Mouse (Mus musculus): Measurements from ENCODE around the gene Ppp1ca. TPM values are rescaled to one million over a fixed set of nuclear protein-coding genes. Genes with fewer than 3 reads are reported as not detected.

Gene Ppp1ca
- polyA plus RNA-seq (2015; fragmentation: Nextera tagmentation; extraction: Ambion mirVana) = 589 and 681 TPM in 2 replicates

DNA sequence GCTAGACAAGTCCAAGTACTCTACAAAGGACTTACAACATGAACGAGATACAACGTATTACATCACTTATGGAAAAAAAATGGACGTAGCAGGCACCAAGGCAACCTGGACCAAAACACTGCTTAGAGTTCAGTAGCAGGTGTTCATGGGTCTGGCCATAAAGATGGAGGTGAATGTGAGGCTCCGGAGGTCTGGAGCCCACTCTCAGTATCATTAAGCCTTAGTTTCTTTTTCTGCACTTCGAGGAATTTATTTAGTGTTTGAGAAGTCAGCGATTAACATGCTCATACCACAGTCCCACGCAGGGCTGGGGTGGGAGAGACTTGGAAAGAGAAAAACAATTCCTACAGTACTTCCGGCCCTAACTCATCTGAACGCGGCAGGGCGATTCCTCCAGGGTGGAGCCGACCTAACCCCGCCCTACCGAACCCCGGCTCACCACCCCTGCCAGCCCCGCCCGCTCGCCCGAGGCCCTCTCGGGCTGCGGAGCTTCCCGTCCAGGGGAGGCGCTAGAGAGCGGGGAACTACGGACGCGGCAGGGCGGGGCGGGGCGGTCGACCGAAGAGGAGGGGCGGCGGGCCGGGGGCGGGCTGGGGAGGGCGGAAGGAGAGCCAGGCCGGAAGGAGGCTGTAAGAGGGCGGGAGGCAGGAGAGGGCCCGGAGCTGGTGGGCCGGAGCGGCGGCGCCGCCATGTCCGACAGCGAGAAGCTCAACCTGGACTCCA, at the start of gene Ppp1ca:
Ppp1ca (plus strand) TSS at position 538 of the 723 bp plus-strand sequence.
- 4% methylated on average over 45 of the region's 47 CpGs for WGBS
- no peaks in the 10 kb centered on the region for H3K27me3 ChIP-seq (replicated peaks)
- H3K4me2 ChIP-seq = peak within 1 kb of the TSS; percentile 93
- H3K9me3 ChIP-seq (replicated peaks) = no peaks in the 10 kb centered on the region
- H3K4me3 ChIP-seq (replicated peaks) = peak within 1 kb of the TSS; percentile 97
- H3K4me1 ChIP-seq = peaks cover 48% of the 10 kb centered on the region
- H3K36me3 ChIP-seq = peaks cover 34% of the 10 kb centered on the region
- peak within 1 kb of the TSS; percentile 94 for H3K27ac ChIP-seq (replicated peaks)
- H3K9ac ChIP-seq (replicated peaks) = peak within 1 kb of the TSS; percentile 99
- peak; percentile 92 for ATAC-seq (ENCODE audit: low FRiP score)

DNA sequence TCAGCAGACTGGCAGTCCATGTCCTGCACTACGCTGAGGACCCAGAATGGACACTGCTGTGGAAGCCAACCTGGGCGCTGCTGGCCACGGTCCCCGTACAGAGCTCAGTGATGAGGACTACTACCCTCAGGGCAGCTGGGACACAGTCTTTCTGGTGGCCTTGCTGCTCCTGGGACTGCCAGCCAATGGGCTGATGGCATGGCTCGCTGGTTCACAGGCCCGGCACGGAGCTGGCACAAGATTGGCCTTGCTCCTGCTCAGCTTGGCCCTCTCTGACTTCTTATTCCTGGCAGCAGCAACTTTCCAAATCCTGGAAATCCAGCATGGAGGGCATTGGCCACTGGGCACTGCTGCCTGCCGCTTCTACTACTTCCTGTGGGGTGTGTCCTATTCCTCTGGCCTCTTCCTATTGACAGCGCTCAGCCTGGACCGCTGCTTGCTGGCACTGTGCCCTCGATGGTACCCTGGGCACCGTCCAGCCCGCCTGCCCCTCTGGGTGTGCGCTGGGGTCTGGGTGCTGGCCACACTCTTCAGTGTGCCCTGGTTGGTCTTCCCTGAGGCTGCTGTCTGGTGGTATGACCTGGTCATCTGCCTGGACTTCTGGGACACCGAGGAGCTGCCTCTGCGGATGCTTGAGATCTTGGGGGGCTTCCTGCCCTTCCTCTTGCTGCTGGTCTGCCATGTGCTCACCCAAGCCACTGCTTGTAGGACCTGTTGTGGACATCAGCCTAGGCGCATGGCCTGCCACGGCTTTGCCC, 49.3 kb upstream of the Ppp1ca start:
- H3K27ac ChIP-seq (replicated peaks) = no peak overlapping the region
- peaks cover 7% of the 10 kb centered on the region for H3K4me1 ChIP-seq
- no peak for ATAC-seq (ENCODE audit: low FRiP score)
- H3K4me2 ChIP-seq = no peak overlapping the region
- no peaks in the 10 kb centered on the region for H3K36me3 ChIP-seq
- no peaks in the 10 kb centered on the region for H3K27me3 ChIP-seq (replicated peaks)
- no peak overlapping the region for H3K4me3 ChIP-seq (replicated peaks)
- H3K9me3 ChIP-seq (replicated peaks) = no peaks in the 10 kb centered on the region
- WGBS = 92% methylated on average over 18 of the region's 18 CpGs
- no peak overlapping the region for H3K9ac ChIP-seq (replicated peaks)

DNA sequence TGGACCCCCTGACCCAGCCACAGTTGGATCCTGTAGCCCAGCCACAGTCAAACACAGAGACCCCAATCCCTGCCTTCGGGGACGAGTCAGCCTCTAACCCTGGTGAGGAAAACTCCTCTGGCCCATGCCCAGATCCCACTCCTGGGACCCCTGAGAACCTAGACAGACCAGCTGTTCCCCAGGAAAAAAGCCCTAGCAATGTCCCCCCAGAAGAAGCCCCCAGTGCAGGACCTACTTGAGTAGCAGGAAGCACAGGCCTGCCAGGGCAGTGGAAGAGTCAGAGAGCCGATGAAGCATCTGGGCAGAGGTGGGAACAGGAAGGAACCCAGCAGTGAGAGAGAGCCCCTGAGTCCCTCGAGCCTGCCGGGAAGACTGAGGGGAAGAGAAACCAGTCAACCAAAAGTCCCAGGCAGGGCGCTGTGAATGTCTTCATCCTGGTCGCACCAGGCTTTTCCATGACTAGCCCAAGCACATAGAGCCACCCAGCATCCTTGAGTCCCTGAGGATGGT, 48.1 kb upstream of the Ppp1ca start, which contains the start of gene Cabp4:
Cabp4 (minus strand) TSS at position 275 of the 510 bp plus-strand sequence.
- Histone ChIP-seq H3K4me2 (no peak within 1 kb of the TSS), H3K27me3 (replicated peaks) (no peaks in the 10 kb centered on the region), H3K9ac (replicated peaks) (no peak within 1 kb of the TSS), H3K27ac (replicated peaks) (no peak within 1 kb of the TSS), H3K4me1 (peaks cover 14% of the 10 kb centered on the region), H3K4me3 (replicated peaks) (no peak within 1 kb of the TSS), H3K36me3 (no peaks in the 10 kb centered on the region), H3K9me3 (replicated peaks) (no peaks in the 10 kb centered on the region)
- WGBS = 82% methylated on average over 7 of the region's 7 CpGs
- no peak for ATAC-seq (ENCODE audit: low FRiP score)

DNA sequence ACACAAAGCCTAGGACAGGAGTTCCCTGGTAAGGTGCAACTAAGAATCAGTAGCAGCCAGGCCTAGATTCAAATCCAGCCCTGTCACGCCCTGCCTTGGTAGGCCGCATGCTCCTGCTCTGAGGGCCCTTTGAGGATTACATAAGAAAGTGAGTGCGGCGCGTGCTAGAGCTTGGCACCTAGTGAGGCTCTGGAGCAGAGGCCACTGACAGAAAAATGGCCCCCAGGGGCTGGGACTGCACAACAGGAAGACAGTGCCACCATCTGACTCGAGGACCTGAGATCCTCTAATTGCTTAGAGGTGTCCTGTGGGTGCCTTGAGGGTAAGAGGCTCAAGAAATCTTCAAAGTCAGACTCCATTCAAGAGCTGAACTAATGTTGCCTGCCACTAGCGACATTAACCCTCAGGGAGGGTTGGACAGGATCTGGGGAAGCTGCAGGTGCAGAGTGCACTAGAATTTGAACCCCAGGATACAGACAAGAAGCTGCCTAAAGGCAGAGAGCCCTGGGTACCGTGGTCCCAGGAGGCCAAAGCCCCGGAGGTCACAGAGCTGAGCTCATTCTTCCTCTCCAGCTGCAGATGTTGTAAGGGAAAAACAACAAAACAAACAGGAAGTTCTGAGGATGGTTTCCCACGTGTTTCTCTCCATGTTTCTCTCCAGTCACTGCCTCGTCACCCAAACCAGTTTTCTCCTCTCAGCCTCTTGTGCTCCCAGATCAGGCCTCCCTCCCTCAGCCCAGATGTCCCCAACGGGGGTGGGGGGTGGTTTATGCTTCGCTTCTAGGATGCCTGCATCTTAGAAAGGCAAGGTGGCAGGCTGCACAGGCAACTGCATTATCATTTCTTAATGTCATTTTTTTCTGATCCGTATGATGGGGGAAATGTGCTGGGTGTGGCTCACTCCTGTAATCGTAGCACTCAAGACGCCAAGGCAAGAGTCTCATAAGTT, 47.0 kb upstream of the Ppp1ca start:
- no peak for ATAC-seq (ENCODE audit: low FRiP score)
- no peak overlapping the region for H3K9ac ChIP-seq (replicated peaks)
- H3K4me3 ChIP-seq (replicated peaks) = no peak overlapping the region
- no peaks in the 10 kb centered on the region for H3K36me3 ChIP-seq
- no peak overlapping the region for H3K4me2 ChIP-seq
- no peaks in the 10 kb centered on the region for H3K9me3 ChIP-seq (replicated peaks)
- H3K27ac ChIP-seq (replicated peaks) = no peak overlapping the region
- 86% methylated on average over 16 of the region's 16 CpGs for WGBS
- no peaks in the 10 kb centered on the region for H3K27me3 ChIP-seq (replicated peaks)
- H3K4me1 ChIP-seq = peaks cover 18% of the 10 kb centered on the region

DNA sequence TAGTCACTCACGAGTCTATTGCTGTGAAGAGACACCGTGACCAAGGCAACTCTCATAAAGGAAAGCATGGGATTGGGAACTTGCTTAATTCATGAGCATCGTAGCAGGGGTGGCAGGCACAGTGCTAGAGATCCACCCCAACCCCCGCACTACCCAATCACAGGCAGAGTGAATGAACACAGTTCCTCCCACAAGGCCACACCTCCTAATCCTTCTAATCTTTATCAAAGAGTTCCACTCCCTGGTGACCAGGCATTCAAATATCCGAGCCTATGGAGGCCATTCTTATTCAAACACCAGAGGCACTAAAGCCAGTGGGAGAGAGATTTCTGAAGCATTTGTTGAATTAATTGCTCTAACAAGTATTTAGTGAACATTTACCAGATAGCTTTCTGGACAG, 45.9 kb upstream of the Ppp1ca start:
- no peak overlapping the region for H3K4me3 ChIP-seq (replicated peaks)
- no peaks in the 10 kb centered on the region for H3K27me3 ChIP-seq (replicated peaks)
- no peak overlapping the region for H3K9ac ChIP-seq (replicated peaks)
- no peaks in the 10 kb centered on the region for H3K9me3 ChIP-seq (replicated peaks)
- no peak overlapping the region for H3K27ac ChIP-seq (replicated peaks)
- H3K4me2 ChIP-seq = no peak overlapping the region
- H3K4me1 ChIP-seq = peaks cover 29% of the 10 kb centered on the region
- 91% methylated on average over 5 of the region's 5 CpGs for WGBS
- no peak for ATAC-seq (ENCODE audit: low FRiP score)
- H3K36me3 ChIP-seq = peaks cover 9% of the 10 kb centered on the region; the same call in 1 of the 2 replicates

DNA sequence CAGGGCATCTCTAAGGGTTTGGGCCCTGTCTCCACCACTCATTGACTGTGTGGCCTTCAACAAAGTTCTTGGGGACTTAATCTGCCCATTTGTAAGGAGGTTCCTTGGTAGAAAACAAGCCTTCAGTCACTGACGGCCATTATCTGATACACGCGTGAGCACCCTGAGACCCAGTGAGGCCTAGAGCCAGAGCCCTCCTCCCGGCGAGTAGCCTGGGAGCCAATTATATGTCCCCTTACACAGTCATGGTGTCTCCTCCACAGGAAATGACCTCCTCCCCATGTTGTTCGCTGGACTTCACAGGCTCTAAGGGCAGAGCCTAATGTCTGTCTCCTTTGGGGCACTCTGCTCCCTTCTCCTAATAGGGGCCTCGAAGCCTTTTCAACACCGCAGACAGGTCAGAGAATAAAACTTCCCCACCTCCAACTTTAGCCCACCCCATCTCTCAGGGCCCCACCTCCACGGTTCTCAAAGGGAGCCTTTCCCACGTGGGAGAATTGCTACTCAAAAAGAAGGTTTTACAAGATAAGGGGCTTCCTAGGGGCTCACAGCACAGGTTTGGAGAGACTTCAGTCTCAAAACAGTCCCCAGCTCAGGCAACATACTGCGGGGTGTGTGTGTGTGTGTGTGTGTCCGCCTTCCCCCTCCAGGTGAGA, 45.4 kb upstream of the Ppp1ca start:
- 62% methylated on average over 12 of the region's 12 CpGs for WGBS

DNA sequence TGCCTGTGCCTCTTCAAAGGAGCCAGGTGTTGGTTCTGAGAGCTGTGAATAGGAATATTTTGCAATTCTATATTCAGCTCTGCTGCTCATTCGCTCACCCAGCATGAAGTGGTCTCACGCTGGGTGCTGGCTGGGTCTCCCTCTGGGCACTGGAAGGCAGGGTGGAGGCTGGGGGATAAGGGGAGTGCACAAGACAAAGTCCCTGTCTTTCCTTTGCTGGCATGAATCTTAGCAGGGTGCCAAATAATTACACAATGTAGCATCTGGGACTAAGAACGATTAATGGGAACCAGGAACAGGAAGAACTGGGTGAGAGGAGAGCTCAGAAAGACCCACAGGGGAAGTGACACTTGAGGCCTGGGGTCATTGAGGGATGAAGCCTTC, 44.9 kb upstream of the Ppp1ca start:
- peaks cover 13% of the 10 kb centered on the region; the same call in 1 of the 2 replicates for H3K36me3 ChIP-seq
- H3K27ac ChIP-seq (replicated peaks) = 0 out of 2 replicates have a peak overlapping the region, but pooled peaks have one; percentile 78
- ATAC-seq (ENCODE audit: low FRiP score) = no peak
- 52% methylated on average over 3 of the region's 3 CpGs for WGBS
- H3K4me3 ChIP-seq (replicated peaks) = no peak overlapping the region
- peaks cover 32% of the 10 kb centered on the region for H3K4me1 ChIP-seq
- no peak overlapping the region for H3K9ac ChIP-seq (replicated peaks)
- no peaks in the 10 kb centered on the region for H3K27me3 ChIP-seq (replicated peaks)
- no peaks in the 10 kb centered on the region for H3K9me3 ChIP-seq (replicated peaks)
- H3K4me2 ChIP-seq = no peak overlapping the region

More for the DNA sequence above, 45.4 kb upstream of the Ppp1ca start:
- H3K9me3 ChIP-seq (replicated peaks) = no peaks in the 10 kb centered on the region
- peaks cover 32% of the 10 kb centered on the region for H3K4me1 ChIP-seq
- no peak overlapping the region for H3K4me3 ChIP-seq (replicated peaks)
- H3K4me2 ChIP-seq = no peak overlapping the region
- no peak overlapping the region for H3K27ac ChIP-seq (replicated peaks)
- peaks cover 11% of the 10 kb centered on the region; the same call in 1 of the 2 replicates for H3K36me3 ChIP-seq
- H3K9ac ChIP-seq (replicated peaks) = no peak overlapping the region
- no peaks in the 10 kb centered on the region for H3K27me3 ChIP-seq (replicated peaks)
- ATAC-seq (ENCODE audit: low FRiP score) = no peak

DNA sequence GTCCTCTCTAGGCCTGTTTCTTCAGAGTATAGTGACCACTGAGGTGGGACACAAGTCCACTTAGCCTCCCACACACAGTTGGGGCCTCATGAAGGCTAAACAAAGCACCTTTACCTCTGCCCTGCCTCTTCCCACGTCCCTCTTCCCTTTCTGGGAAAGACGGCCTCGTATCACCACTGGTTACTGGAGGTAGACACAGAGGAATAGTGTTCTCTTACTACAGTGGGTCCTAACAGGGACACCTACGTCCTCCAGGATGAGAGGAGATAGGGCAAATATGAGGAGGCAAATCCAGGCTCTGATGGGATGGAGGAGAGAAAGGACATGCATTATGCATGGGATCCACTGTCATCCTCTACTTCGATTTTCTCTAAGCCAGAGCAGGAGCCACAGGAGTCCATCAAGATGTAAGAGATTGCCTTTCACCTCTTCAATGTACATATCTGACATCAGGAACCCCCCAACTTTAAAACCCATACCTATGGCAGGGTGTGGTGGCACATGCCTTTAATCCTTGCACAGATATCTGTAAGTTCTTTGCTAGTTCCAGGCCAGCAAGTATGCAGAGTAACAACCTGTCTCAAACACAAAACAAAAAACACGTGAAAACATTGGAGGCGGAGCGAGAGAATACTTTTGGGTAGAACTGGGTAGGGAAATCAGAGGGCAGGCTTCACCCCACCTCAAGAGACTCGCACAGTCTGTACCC, 43.9 kb upstream of the Ppp1ca start:
- Histone ChIP-seq H3K27me3 (replicated peaks) (no peaks in the 10 kb centered on the region), H3K27ac (replicated peaks) (peak overlapping the region; percentile 78), H3K9ac (replicated peaks) (peak overlapping the region; percentile 86), H3K36me3 (peaks cover 14% of the 10 kb centered on the region; the same call in 1 of the 2 replicates), H3K4me1 (peaks cover 32% of the 10 kb centered on the region), H3K4me3 (replicated peaks) (peak overlapping the region; percentile 83), H3K4me2 (peak overlapping the region; percentile 89), H3K9me3 (replicated peaks) (no peaks in the 10 kb centered on the region)
- ATAC-seq (ENCODE audit: low FRiP score) = peak; percentile 15; the same call in 1 of the 2 replicates
- 37% methylated on average over 9 of the region's 9 CpGs for WGBS

DNA sequence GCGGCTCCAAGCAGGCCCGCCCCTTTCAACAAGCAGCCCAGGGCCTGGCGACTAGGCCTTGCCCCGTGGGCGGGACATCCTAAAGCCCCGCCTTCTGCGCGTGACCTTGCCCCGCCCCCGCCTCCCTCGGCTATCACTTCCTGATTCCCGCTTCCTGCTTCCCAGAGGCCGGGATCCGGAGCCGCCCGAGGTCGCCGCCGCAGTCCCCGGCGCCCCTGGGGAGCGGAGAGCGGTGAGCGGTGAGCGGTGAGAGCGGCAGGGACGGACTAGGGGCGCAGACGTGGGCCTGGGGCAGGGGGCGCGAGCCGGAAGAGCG, 43.4 kb upstream of the Ppp1ca start, which contains the start of gene Coro1b:
Coro1b (plus strand) TSS at position 129 of the 316 bp plus-strand sequence.
- Histone ChIP-seq H3K9me3 (replicated peaks) (no peaks in the 10 kb centered on the region), H3K9ac (replicated peaks) (peak within 1 kb of the TSS; percentile 86), H3K4me3 (replicated peaks) (peak within 1 kb of the TSS; percentile 83), H3K27ac (replicated peaks) (peak within 1 kb of the TSS; percentile 78), H3K27me3 (replicated peaks) (no peaks in the 10 kb centered on the region), H3K36me3 (peaks cover 17% of the 10 kb centered on the region; the same call in 1 of the 2 replicates), H3K4me1 (peaks cover 32% of the 10 kb centered on the region), H3K4me2 (peak within 1 kb of the TSS; percentile 89)
- peak; percentile 95 for ATAC-seq (ENCODE audit: low FRiP score)
- under 1% methylated on average over 30 of the region's 33 CpGs for WGBS

DNA sequence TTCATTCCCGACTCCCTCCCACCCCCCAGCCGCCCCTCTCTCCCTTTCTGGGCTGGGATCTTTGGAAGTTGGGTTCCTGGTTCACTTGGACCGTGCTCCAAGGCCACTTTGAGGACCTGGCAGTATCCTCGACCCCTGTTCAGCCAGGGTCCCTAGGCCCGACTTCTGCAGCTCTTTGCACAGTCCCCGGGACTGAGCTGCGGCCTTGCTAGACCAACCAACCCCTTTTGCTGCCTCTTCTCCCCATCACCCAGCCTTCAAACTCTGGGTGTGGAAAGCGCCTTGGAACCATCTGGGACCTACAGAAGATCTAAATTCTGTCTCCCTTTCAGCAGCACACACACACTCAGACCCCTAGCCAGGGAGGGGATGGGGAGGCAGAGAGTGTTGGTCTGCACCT, 43.0 kb upstream of the Ppp1ca start:
- Histone ChIP-seq H3K9me3 (replicated peaks) (no peaks in the 10 kb centered on the region), H3K4me3 (replicated peaks) (peak overlapping the region; percentile 83), H3K4me2 (peak overlapping the region; percentile 89), H3K9ac (replicated peaks) (peak overlapping the region; percentile 86), H3K27me3 (replicated peaks) (no peaks in the 10 kb centered on the region), H3K4me1 (peaks cover 32% of the 10 kb centered on the region), H3K27ac (replicated peaks) (peak overlapping the region; percentile 78), H3K36me3 (peaks cover 21% of the 10 kb centered on the region; the same call in 1 of the 2 replicates)
- WGBS = 3% methylated on average over 7 of the region's 8 CpGs
- ATAC-seq (ENCODE audit: low FRiP score) = peak; percentile 21; the same call in 1 of the 2 replicates

Data from neural tube, embryonic 15.5 days (tissue).